Mouse (Mus musculus) thymus, adult 2 months (tissue): Measurements from ENCODE around the gene Ankrd28.

Experiments
- CTCF ChIP-seq: fragments of 200-500 bp; IDR thresholded peaks from 2 replicates; pipeline ENCODE4 v1.5.1; 2012; ENCODE audit warnings: mild to moderate bottlenecking, control low read depth, low read length, moderate library complexity, borderline replicate concordance; ENCODE audit not compliant: control insufficient read depth, poor library complexity, insufficient read depth; ENCODE audit errors: extremely low read depth
- POLR2A ChIP-seq: fragments of 200-500 bp; IDR thresholded peaks from 2 replicates; pipeline ENCODE4 v1.6.1; 2012; ENCODE audit warnings: mild to moderate bottlenecking, low read length, control low read depth, moderate library complexity; ENCODE audit not compliant: control insufficient read depth, poor library complexity, insufficient read depth; ENCODE audit errors: extremely low read depth

DNA sequence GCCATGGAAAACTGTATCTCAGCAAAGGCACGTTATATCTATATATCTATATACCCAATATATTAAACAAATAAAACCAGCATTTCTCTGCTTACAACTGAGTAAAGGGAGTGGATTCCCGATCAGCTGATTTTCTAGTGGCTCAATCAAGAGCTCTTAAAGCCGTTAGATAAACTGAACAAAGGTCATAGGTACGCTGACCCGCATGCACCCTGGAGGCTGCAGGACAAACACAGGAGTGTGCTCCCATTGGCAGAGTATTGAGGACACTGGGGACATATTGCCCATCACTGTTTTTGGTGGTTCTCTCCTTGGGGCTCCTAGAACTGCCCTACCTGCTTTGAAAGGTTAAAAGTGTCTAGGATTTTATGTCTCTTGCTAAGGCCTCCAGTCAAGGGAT lies 40.0 kb upstream of the Ankrd28 start:
- no peak for TF ChIP-seq CTCF
- TF ChIP-seq POLR2A, result no peak
